Mouse (Mus musculus): ENCODE data around the gene Gm10799.
"Not testable (repeated sequence)": the region's sequence is repeated elsewhere in the genome, so short reads cannot be mapped to it uniquely, and the experiment has no call there.

DNA sequence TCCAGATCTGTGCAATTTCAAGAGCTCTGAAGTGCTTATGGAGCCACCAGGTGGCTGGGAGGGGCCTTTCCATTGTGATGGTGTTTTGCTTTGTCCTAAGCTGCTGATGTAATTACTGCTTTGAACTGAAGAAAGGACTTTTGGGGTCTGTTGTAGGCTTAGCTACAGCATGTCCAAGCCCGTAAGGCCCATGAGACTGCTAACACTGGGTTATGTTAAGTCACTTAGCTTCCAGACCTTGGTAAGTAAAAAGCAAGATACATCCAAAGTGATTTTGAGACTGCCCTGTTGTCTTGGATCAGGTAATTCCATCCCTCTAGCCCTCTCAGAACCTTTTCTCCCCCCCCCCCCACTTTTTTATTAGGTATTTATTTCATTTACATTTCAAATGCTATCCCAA, 28.4 kb upstream of the Gm10799 start:
- not testable (repeated sequence) for TF ChIP-seq CTCF (conservative IDR thresholded peaks at IDR 0.05; ENCODE audit: low read length); NANOG (IDR thresholded peaks at IDR 0.05; ENCODE audit: borderline replicate concordance, low read length); POU5F1 (IDR thresholded peaks at IDR 0.05; ENCODE audit: borderline replicate concordance, low read length)

Measured in E14TG2a.4 (cell line).